Mouse (Mus musculus) G1E-ER4 (cell line): Measurements from ENCODE around the gene 2310046K23Rik. TPM values are rescaled to one million over a fixed set of nuclear protein-coding genes. Genes with fewer than 3 reads are reported as not detected.

Experiments used
- GATA1 ChIP-seq: IDR thresholded peaks from one replicate; pipeline ENCODE4 v1.8.0; 2012; ENCODE audit warnings: low read length, inconsistent platforms
- polyA plus RNA-seq: library from polyadenylated mRNA; stranded (reverse); fragments of >175 nt; gene quantifications from 2 replicates; pipeline ENCODE4 v1.2.3, GENCODE M21; 2012

2310046K23Rik gene
- not detected in 2 replicates for polyA plus RNA-seq

DNA sequence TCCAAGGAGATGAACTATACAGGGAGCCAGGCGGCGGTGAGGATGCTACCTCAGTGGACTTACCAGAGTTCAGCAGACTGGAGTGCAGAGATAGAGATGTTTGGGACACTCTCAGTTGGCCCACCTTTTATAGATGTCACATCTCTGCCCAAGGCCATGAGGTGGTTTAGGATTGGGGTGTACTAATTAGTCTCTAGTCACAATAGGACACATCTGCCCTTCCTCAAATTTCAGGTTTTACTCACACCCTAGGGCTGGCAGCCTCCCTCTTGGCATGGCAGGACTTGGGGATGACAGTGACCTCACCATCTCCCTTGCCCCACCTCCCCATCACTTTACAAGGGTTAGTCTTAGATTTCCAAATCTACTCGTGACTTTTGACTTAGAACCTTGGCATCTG, at the start of gene 2310046K23Rik:
Gene 2310046K23Rik (minus strand): TSS at position 101 of the 400 bp plus-strand sequence.
- TF ChIP-seq GATA1: no peak

DNA sequence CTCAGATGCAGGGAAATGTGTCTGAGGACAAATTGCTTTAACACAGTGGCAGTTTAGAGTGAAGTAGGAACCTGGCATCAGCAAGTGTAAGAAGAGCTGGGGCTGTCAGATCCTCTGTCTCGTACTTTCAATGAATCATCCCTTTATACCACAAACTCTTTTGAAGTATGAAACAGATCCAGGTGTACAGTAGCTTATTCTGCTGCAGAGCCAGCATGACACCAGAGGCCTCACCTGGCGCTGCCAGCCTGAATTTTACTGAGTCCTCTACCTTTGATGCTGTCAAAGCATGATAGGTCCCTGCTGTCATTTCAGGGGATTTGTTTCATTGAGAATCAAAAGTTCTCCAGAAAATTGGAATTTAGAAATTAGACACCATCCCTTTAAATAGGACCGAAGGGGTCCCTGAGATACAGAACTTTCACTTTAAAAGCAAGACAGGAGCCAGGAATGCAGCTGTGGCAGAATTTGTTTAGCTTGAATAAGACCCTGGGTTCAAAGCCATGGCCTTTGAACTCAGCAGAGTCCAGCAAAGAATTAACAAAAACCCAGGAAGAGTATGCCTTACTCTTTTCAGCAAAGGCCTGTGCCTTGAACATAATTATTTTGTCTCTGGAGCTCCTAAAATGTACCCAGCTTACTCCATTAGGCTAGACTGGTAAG, 49.0 kb upstream of the 2310046K23Rik start:
- no peak for TF ChIP-seq GATA1

DNA sequence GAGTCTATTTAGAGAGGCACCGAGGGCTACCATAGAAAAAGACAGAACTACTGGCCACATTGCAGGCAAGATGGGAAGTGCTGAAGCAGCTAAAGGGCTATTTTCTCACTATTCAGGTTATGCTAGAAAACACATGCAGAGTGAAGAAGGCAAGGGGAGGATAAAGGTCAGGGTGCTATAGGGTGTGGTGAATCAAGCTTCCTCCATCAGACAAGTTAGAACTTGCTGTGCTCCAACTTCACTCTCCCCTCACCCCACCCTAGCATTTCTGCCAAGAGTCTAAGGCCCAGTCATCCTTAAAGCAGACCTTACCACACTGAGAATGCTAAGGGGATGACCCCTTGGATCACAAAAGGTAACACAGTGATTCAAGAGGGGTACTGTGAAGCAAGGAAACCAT, 45.2 kb upstream of the 2310046K23Rik start:
- no peak for TF ChIP-seq GATA1

DNA sequence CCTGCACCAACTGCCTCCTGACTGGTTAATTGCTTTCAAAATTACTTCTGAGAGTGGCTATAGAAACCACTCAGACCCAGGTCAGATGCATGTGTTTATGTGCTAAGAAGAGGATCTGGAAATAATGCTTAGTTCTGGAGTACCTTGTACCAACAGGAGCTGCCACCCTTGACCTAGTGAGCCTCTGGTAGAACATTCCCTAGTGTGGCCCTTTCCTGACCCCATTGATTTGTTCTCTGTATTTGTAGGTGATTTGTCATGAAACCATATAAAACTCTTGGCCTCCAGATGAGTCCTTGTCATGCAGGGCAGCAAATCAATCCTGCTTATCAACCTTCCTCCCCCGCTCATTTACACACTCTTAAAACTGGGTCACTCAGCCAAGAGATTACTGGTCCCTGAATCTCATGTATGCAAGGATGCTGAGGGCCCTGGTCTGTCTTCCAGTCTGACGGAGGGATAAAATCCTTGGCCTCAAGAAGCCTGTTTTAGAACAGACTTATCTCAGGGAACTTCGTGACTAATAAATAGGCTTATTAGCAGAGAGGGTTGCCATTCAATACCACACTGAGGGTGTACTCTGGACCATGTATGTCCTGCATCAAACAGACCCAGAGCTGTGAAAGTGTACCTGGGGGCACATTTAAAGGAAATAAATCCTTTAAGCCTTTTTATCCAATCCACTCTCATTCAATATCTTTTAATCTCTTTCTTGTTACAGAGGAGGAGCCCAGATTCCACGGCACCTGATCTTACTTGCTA, 44.5 kb upstream of the 2310046K23Rik start:
- no peak for TF ChIP-seq GATA1

DNA sequence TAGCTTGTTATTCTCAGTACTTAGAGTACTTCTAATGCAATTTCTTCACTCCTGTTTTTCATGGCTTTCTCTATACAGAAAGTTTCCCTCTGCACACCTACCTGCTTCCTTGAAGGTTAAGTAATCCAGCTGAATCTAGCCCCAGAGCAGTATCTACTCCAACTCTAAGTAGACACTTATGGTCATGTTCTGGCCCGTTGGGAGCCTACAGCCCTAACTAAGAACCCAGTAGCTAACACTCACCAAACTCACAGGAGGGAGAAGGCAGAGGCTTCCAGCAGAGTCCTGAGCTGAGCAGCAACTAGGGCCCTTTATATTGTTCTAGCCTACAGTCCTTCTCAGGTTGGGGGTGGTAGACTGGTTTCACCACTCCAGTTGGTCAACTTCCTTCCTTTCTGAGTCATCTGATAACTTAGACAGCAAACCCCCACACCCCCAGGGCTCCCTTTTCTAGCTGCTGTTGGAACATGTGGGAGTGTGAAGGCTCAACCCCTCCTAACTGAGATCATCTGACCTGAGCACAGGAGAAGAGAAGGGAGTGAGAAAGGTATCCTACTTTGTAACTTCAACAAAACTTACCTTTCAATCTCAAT, 39.2 kb upstream of the 2310046K23Rik start, which contains the start of gene Ivl:
Gene Ivl (minus strand): TSS at position 287 of the 593 bp plus-strand sequence.
- TF ChIP-seq GATA1: no peak

DNA sequence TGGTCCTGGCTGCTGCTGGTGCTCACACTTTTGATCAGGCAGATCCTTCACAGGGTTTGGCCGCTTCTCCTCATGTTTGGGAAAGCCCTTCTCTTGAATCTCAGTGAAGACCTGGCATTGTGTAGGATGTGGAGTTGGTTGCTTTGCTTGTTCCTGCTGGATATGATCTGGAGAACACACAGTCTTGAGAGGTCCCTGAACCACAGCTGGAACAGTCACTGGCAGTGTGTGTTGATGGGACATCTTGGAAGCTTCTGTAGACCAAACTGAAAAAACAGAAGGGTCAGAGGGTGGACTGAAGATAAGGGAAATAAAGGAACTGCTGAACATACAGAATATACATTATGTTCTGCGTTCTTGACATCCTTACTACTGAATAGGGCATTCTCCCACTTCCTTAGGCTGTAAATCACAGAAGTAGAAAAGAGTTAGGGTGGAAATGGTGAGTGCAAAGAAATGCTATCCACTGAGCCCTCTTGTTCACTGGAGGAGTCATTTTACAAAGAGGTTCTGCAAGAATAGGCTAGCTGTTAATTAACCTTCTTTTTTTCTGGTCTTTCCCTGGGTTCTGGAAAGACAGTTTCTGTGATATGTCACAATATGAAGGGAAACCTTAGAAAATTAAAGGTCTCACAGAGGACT, 38.3 kb upstream of the 2310046K23Rik start:
- no peak for TF ChIP-seq GATA1

DNA sequence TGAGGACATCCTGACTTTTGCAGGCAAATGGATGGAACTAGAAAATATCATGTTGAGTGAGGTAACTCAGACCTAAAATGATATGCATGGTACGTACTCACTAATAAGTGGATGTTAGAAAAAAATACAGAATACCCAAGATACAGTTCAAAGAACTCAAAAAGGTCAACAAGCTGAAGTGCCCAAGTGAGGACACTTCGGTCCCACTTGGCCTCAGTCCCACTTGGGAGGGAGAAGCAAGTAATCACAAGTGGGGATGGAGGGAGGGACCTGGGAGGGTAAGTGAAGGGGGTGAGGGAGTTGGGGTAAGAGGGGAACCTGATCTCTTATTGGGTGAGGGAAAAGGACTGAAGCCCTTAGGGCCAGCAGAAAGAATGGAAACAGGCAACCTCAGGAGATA, 34.4 kb upstream of the 2310046K23Rik start:
- no peak for TF ChIP-seq GATA1

DNA sequence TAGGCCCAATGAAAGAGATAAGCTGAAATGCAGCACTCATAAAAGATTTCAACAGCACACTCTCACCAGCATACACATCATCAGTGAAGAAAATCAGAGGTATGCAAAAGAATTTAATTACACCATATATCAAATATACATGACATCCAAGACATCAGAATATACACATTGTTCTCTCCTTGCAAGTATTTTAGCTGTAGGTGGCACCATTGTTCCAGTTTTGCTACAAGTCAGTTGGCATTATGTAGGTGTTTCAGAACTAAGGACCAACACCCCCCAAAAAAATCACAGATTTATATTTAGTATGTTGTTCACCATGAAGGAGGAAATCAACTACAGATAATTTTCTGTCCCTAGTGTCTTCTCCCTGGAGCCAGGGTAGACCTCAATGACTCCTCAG, 31.1 kb upstream of the 2310046K23Rik start:
- no peak for TF ChIP-seq GATA1

DNA sequence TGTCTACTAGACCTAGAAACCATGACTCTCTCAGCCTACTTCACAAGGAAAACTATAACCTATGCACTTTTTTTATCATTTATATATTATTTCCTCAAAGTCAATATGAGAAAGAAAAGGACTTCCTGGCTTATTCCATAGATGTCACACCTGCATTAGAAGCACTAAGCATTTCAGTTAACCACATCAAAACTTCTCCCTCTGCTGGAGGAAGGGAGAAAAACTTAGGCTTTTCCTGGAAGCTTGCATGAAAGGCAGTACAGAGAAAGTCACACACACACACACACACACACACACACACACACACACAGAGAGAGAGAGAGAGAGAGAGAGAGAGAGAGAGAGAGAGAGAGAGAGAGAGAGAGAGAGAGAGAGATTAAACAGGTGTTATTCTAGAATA, 22.0 kb downstream of the 2310046K23Rik start:
- TF ChIP-seq GATA1: no peak

DNA sequence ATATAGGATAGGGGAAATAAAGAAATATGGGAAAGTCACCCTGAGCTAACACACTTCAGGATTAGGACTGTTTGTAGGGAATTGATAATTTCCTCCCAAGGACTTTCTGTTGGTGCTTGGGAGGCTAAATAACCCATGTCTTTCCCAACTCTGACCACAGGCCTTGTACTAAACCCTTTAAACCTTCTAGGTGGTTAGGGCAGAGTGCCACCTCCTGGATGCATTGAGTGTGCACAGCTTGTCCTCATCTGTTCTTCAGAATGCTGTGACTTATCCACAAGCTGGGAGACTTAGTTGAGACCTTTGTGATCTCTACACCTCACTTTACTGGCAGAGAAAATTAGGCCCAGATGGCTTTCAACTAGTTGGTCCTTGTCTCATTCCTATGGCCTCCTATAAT, 23.5 kb downstream of the 2310046K23Rik start:
- no peak for TF ChIP-seq GATA1

DNA sequence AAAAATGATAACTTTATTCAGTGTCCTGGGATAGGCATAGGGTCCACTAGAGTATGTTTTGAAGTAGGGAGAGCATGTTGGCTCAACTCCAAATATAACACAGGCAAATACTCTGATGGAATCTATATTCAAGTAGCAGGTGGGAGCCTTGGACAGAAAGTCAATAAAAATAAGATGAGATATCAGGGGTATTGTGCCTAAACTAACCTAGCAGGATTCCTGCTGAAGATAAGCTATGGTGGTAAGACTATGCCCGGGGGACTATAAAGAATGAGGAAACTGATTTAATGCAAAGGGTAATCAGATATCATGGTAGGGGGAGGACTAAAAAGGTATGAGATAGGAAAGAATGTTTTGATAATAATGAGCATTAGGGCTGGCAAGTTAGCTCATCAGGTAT, 26.1 kb downstream of the 2310046K23Rik start:
- TF ChIP-seq GATA1: no peak

DNA sequence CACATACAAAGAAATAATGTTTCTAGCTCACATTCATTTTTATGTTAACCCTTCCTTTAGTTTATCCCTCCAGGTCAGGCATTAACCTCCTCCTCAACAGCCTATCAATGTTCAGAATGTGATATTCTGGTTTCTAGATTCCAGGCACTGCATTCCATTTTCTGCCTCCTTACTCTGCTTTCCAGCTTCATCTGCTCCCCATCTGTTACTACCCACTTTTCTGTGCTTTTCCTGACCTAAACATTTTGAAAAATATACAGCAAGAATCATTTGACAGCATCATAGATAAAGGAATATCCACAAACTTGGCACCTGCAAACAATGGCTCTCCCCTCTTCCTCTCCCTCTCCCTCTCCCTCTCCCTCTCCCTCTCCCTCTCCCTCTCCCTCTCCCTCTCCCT, 30.8 kb downstream of the 2310046K23Rik start:
- no peak for TF ChIP-seq GATA1

DNA sequence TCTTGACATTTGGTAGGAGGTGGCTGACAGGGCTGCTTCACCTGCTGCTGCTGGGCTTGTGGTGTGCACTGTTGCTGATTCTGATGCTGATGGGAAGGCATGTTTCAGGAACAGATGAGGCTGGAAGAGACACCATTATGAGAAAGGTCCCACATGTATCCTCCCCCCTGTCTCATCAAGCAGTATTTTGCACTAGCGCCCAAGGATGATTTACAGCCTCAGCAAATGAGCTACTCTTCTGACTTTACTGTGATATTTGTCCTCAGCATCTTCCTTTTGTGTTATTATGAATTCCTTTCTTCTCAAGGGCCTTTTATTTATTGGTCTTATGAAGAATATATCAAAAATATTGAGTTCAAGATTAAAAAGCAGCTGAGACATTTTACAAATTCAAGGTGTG, 33.9 kb downstream of the 2310046K23Rik start, which contains the start of gene Sprr4:
Gene Sprr4 (minus strand): TSS at position 101 of the 400 bp plus-strand sequence.
- TF ChIP-seq GATA1: no peak

DNA sequence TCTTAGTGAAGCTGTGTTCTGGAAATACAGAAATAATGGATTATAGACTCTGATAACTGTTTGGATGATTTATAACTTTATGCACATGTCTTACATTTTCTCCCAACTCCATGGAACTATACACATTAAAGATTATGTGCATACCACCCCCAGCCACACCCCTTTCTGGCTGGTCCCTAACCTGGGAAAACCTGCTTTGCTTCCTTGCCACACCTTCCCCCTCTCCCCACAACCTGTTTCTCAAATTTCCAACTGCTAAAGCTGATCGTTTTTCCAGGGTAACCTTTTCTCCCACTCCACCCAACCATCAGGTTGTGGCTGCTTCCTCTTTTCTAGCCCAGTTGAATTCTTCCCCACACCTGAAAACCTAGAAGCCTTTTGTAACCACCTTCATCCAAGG, 48.0 kb downstream of the 2310046K23Rik start:
- no peak for TF ChIP-seq GATA1

DNA sequence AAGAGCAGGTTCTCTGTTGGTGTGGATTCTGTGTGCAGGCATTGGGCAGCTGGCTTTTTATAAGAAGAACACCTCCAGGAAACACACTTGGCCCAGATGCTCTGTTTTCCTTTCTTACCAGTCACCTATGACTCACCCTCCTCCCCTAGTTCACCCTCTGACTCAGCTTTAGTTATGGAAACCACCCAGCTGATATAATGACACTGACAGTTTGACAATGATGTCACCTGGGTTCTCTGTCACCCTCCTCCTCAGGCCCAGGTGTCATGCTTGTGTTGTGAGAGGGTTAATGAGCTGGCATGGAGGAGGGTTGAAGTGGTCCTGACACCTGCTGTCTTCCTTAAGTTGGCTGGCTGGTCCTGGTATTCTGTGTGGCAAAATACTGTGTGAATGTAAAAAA, 48.4 kb downstream of the 2310046K23Rik start, which contains the start of gene Sprr1a:
Gene Sprr1a (minus strand): TSS at position 33 of the 400 bp plus-strand sequence.
- no peak for TF ChIP-seq GATA1

Other genes with a start within 250 kb of the 2310046K23Rik start
- not detected in 2 replicates for gene Sprr2a3, start 249.1 kb downstream of the 2310046K23Rik start, polyA plus RNA-seq
- not detected in 2 replicates for gene Sprr2b, start 217.9 kb downstream of the 2310046K23Rik start, polyA plus RNA-seq
- gene Sprr2d, start 195.4 kb downstream of the 2310046K23Rik start, polyA plus RNA-seq: not detected in 2 replicates
- gene Sprr2e, start 182.4 kb downstream of the 2310046K23Rik start, polyA plus RNA-seq: not detected in 2 replicates
- gene Sprr2f, start 169.3 kb downstream of the 2310046K23Rik start, polyA plus RNA-seq: not detected in 2 replicates
- not detected in 2 replicates for gene Sprr2h, start 148.8 kb downstream of the 2310046K23Rik start, polyA plus RNA-seq
- not detected in 2 replicates for gene Sprr2i, start 126.5 kb downstream of the 2310046K23Rik start, polyA plus RNA-seq
- not detected in 2 replicates for gene Sprr2j-ps, start 116.4 kb downstream of the 2310046K23Rik start, polyA plus RNA-seq
- gene Gm9774, start 105.1 kb downstream of the 2310046K23Rik start, polyA plus RNA-seq: 12.8 and 15.9 TPM in 2 replicates
- not detected in 2 replicates for gene Sprr2k, start 101.9 kb downstream of the 2310046K23Rik start, polyA plus RNA-seq
- not detected in 2 replicates for gene Sprr1b, start 95.7 kb downstream of the 2310046K23Rik start, polyA plus RNA-seq
- not detected in 2 replicates for gene Sprr3, start 75.8 kb downstream of the 2310046K23Rik start, polyA plus RNA-seq
- not detected in 2 replicates for gene Sprr1a, start 48.6 kb downstream of the 2310046K23Rik start, polyA plus RNA-seq
- not detected in 2 replicates for gene Sprr4, start 34.0 kb downstream of the 2310046K23Rik start, polyA plus RNA-seq
- not detected in 2 replicates for gene Ivl, start 39.2 kb upstream of the 2310046K23Rik start, polyA plus RNA-seq
- not detected in 2 replicates for gene Smcp, start 54.5 kb upstream of the 2310046K23Rik start, polyA plus RNA-seq
- gene 2210017I01Rik, start 73.0 kb upstream of the 2310046K23Rik start, polyA plus RNA-seq: not detected in 2 replicates
- gene Lce6a, start 87.1 kb upstream of the 2310046K23Rik start, polyA plus RNA-seq: not detected in 2 replicates
- not detected in 2 replicates for gene Lce1a1, start 113.8 kb upstream of the 2310046K23Rik start, polyA plus RNA-seq
- gene Lce1b, start 122.4 kb upstream of the 2310046K23Rik start, polyA plus RNA-seq: not detected in 2 replicates
- gene Lce1a2, start 135.8 kb upstream of the 2310046K23Rik start, polyA plus RNA-seq: not detected in 2 replicates
- gene Lce1c, start 144.7 kb upstream of the 2310046K23Rik start, polyA plus RNA-seq: not detected in 2 replicates
- not detected in 2 replicates for gene Lce1d, start 152.7 kb upstream of the 2310046K23Rik start, polyA plus RNA-seq
- not detected in 2 replicates for gene Lce1e, start 174.6 kb upstream of the 2310046K23Rik start, polyA plus RNA-seq
- gene Lce1f, start 185.8 kb upstream of the 2310046K23Rik start, polyA plus RNA-seq: not detected in 2 replicates
- not detected in 2 replicates for gene Gm38119, start 204.6 kb upstream of the 2310046K23Rik start, polyA plus RNA-seq
- not detected in 2 replicates for gene Lce1g, start 217.8 kb upstream of the 2310046K23Rik start, polyA plus RNA-seq
- gene Lce1h, start 230.6 kb upstream of the 2310046K23Rik start, polyA plus RNA-seq: not detected in 2 replicates
- gene Lce1i, start 244.4 kb upstream of the 2310046K23Rik start, polyA plus RNA-seq: not detected in 2 replicates